Mouse (Mus musculus): ENCODE measurements around the gene Dhcr7.

Dhcr7 gene

GRCm38 (mm10) chr7:143832611-143833010 lies 9.7 kb downstream of the Dhcr7 start:
- DNase-seq (ENCODE audit: low read depth, low spot score), result no peak

- DNase-seq (ENCODE audit: low read depth, low spot score), result no peak
Observed at GRCm38 (mm10) chr7:143833581-143834190, 10.7 kb downstream of the Dhcr7 start.

GRCm38 (mm10) chr7:143834316-143834715 lies 11.4 kb downstream of the Dhcr7 start:
- no peak for DNase-seq (ENCODE audit: low read depth, low spot score)

- DNase-seq (ENCODE audit: low read depth, low spot score), result no peak
Observed at GRCm38 (mm10) chr7:143834972-143835371, 12.0 kb downstream of the Dhcr7 start.

- DNase-seq (ENCODE audit: low read depth, low spot score), result no peak
Observed at GRCm38 (mm10) chr7:143837705-143838358, 14.9 kb downstream of the Dhcr7 start.

- DNase-seq (ENCODE audit: low read depth, low spot score), result no peak
Observed at GRCm38 (mm10) chr7:143840121-143840520, 17.2 kb downstream of the Dhcr7 start.

- no peak for DNase-seq (ENCODE audit: low read depth, low spot score)
Observed at GRCm38 (mm10) chr7:143841301-143841700, 18.4 kb downstream of the Dhcr7 start.

- DNase-seq (ENCODE audit: low read depth, low spot score), result no peak
Observed at GRCm38 (mm10) chr7:143848127-143848767, 25.3 kb downstream of the Dhcr7 start.

GRCm38 (mm10) chr7:143848768-143849482 lies 26.0 kb downstream of the Dhcr7 start:
- no peak for DNase-seq (ENCODE audit: low read depth, low spot score)

- DNase-seq (ENCODE audit: low read depth, low spot score), result no peak
Observed at GRCm38 (mm10) chr7:143866538-143866937, 43.6 kb downstream of the Dhcr7 start, which contains the start of gene Gm498. Gm498 (plus strand) TSS chr7:143866838.

GRCm38 (mm10) chr7:143868874-143869273 lies 45.9 kb downstream of the Dhcr7 start:
- DNase-seq (ENCODE audit: low read depth, low spot score), result no peak

- no peak for DNase-seq (ENCODE audit: low read depth, low spot score)
Observed at GRCm38 (mm10) chr7:143883717-143884116, 60.8 kb downstream of the Dhcr7 start.

- peak; percentile 36 for DNase-seq (ENCODE audit: low read depth, low spot score)
Observed at GRCm38 (mm10) chr7:143891146-143891545, 68.2 kb downstream of the Dhcr7 start.

- DNase-seq (ENCODE audit: low read depth, low spot score), result no peak
Observed at GRCm38 (mm10) chr7:143892361-143892760, 69.4 kb downstream of the Dhcr7 start.
